Mouse (Mus musculus) MEL (cell line): ENCODE results near the gene Pim1. TPM values are rescaled to one million over a fixed set of nuclear protein-coding genes. Genes with fewer than 3 reads are reported as not detected.

Source experiments
- DNase-seq: peaks from one replicate; pipeline ENCODE4 v3.0.0; 2011; ENCODE audit warnings: low read depth, low spot score
- H3K27ac ChIP-seq: 2 replicates; pipeline ENCODE4 v1.5.1; 2012; ENCODE audit warnings: low read depth, mild to moderate bottlenecking, control low read depth, low read length, moderate library complexity; ENCODE audit not compliant: control insufficient read depth
- H3K27me3 ChIP-seq, 2 experiments: fragments of 150-350 bp in 1 of 2; sonication (generic) in 1 of 2; 2 replicates each; pipeline ENCODE4 v1.6.1; 2012; ENCODE audit warnings: low read length in 2 of 2, mild to moderate bottlenecking in 2 of 2, improper control_type of control experiment in 1 of 2, moderate library complexity in 1 of 2; ENCODE audit not compliant: insufficient read depth in 2 of 2, control insufficient read depth in 1 of 2
- H3K36me3 ChIP-seq, 2 experiments: 2 replicates each; pipeline ENCODE4 v1.6.1; 2012 to 2014; ENCODE audit warnings: low read length in 2 of 2, improper control_type of control experiment in 1 of 2, inconsistent platforms in 1 of 2, mild to moderate bottlenecking in 1 of 2; ENCODE audit not compliant: insufficient read depth in 2 of 2, control insufficient read depth in 1 of 2
- H3K4me1 ChIP-seq, 2 experiments: fragments of 150-350 bp in 1 of 2; sonication (generic) in 1 of 2; 2 replicates each; pipeline ENCODE4 v1.6.1; 2012; ENCODE audit warnings: low read length in 2 of 2, improper control_type of control experiment in 1 of 2, mild to moderate bottlenecking in 1 of 2; ENCODE audit not compliant: insufficient read depth in 2 of 2, control insufficient read depth in 1 of 2
- H3K4me3 ChIP-seq, 2 experiments: fragments of 150-350 bp in 1 of 2; sonication (generic) in 1 of 2; 2 replicates each; pipeline ENCODE4 v1.5.1; 2012; ENCODE audit warnings: low read depth in 2 of 2, low read length in 2 of 2, mild to moderate bottlenecking in 2 of 2, moderate library complexity in 2 of 2, control low read depth in 1 of 2, improper control_type of control experiment in 1 of 2; ENCODE audit not compliant: control insufficient read depth in 1 of 2, insufficient read depth in 1 of 2
- H3K79me2 ChIP-seq: 2 replicates; pipeline ENCODE4 v1.6.1; 2012; ENCODE audit warnings: mild to moderate bottlenecking, low read length, moderate library complexity; ENCODE audit not compliant: control insufficient read depth, poor library complexity, insufficient read depth
- H3K9ac ChIP-seq: 2 replicates; pipeline ENCODE4 v1.6.1; 2012; ENCODE audit warnings: low read depth, mild to moderate bottlenecking, control low read depth, low read length, moderate library complexity; ENCODE audit not compliant: control insufficient read depth, poor library complexity, severe bottlenecking
- H3K9me3 ChIP-seq: fragments of 150-350 bp; sonication (generic); replicated peaks from 2 replicates; pipeline ENCODE4 v1.6.1; 2012; ENCODE audit warnings: mild to moderate bottlenecking, low read length, improper control_type of control experiment, moderate library complexity; ENCODE audit not compliant: insufficient read depth
- BHLHE40 ChIP-seq: IDR thresholded peaks from 2 replicates; pipeline ENCODE4 v1.6.1; 2012; ENCODE audit warnings: low read depth, mild to moderate bottlenecking, inconsistent platforms, low read length, improper control_type of control experiment, borderline replicate concordance
- CHD1 ChIP-seq: IDR thresholded peaks from 2 replicates; pipeline ENCODE4 v1.6.1; 2012; ENCODE audit warnings: low read depth, mild to moderate bottlenecking, inconsistent platforms, low read length, improper control_type of control experiment
- CHD2 ChIP-seq: IDR thresholded peaks from 2 replicates; pipeline ENCODE4 v1.6.1; 2011; ENCODE audit warnings: low read length, improper control_type of control experiment
- CTCF ChIP-seq, 3 experiments: IDR thresholded peaks in 2 of 3; conservative IDR thresholded peaks in 1 of 3; 2 replicates each; pipeline ENCODE4 v1.5.1; 2011 to 2012; ENCODE audit warnings: low read length in 3 of 3, low read depth in 2 of 3, mild to moderate bottlenecking in 2 of 3, improper control_type of control experiment in 1 of 3, inconsistent platforms in 1 of 3, mixed read lengths in 1 of 3, moderate library complexity in 1 of 3; ENCODE audit not compliant: control insufficient read depth in 1 of 3, insufficient read depth in 1 of 3, poor library complexity in 1 of 3, severe bottlenecking in 1 of 3
- E2F4 ChIP-seq: IDR thresholded peaks from 2 replicates; pipeline ENCODE4 v1.6.1; 2011; ENCODE audit warnings: low read depth, low read length, improper control_type of control experiment, borderline replicate concordance
- ELF1 ChIP-seq: IDR thresholded peaks from 2 replicates; pipeline ENCODE4 v1.6.1; 2014; ENCODE audit warnings: low read depth, mild to moderate bottlenecking, inconsistent platforms, low read length, improper control_type of control experiment, moderate library complexity
- EP300 ChIP-seq, 2 experiments: IDR thresholded peaks; 2 replicates each; pipeline ENCODE4 v1.6.1; 2011; ENCODE audit warnings: improper control_type of control experiment in 2 of 2, low read length in 2 of 2, low read depth in 1 of 2, mild to moderate bottlenecking in 1 of 2
- ETS1 ChIP-seq: IDR thresholded peaks from 2 replicates; pipeline ENCODE4 v1.6.1; 2012; ENCODE audit warnings: low read depth, mild to moderate bottlenecking, inconsistent platforms, low read length, improper control_type of control experiment, moderate library complexity
- GABPA ChIP-seq: IDR thresholded peaks from 2 replicates; pipeline ENCODE4 v1.6.1; 2012; ENCODE audit warnings: low read depth, mild to moderate bottlenecking, inconsistent platforms, low read length, improper control_type of control experiment, moderate library complexity
- GATA1 ChIP-seq: IDR thresholded peaks from 2 replicates; pipeline ENCODE4 v1.6.1; 2011; ENCODE audit warnings: low read depth, low read length, improper control_type of control experiment
- HCFC1 ChIP-seq: IDR thresholded peaks from 2 replicates; pipeline ENCODE4 v1.6.1; 2012; ENCODE audit warnings: low read depth, mild to moderate bottlenecking, inconsistent platforms, low read length, improper control_type of control experiment, moderate library complexity
- JUND ChIP-seq: IDR thresholded peaks from 2 replicates; pipeline ENCODE4 v1.6.1; 2011; ENCODE audit warnings: low read depth, mild to moderate bottlenecking, improper control_type of control experiment, low read length
- KAT2A ChIP-seq: conservative IDR thresholded peaks from 2 replicates; pipeline ENCODE4 v1.6.1; 2012; ENCODE audit warnings: low read depth, low read length, improper control_type of control experiment, inconsistent platforms
- MAFK ChIP-seq: IDR thresholded peaks from 2 replicates; pipeline ENCODE4 v1.6.1; 2011; ENCODE audit warnings: low read depth, mild to moderate bottlenecking, low read length, improper control_type of control experiment, borderline replicate concordance
- MAX ChIP-seq: IDR thresholded peaks from 2 replicates; pipeline ENCODE4 v1.6.1; 2011; ENCODE audit warnings: low read length, improper control_type of control experiment
- MAZ ChIP-seq: IDR thresholded peaks from 2 replicates; pipeline ENCODE4 v1.6.1; 2012; ENCODE audit warnings: low read depth, mild to moderate bottlenecking, inconsistent platforms, low read length, improper control_type of control experiment
- MEF2A ChIP-seq: IDR thresholded peaks from 2 replicates; pipeline ENCODE4 v1.6.1; 2014; ENCODE audit warnings: low read depth, mild to moderate bottlenecking, inconsistent platforms, low read length, improper control_type of control experiment; ENCODE audit not compliant: poor library complexity, insufficient replicate concordance, severe bottlenecking; ENCODE audit errors: extremely low read depth
- MXI1 ChIP-seq: IDR thresholded peaks from 2 replicates; pipeline ENCODE4 v1.6.1; 2011; ENCODE audit warnings: mild to moderate bottlenecking, low read depth, low read length, improper control_type of control experiment
- MYB ChIP-seq: IDR thresholded peaks from 2 replicates; pipeline ENCODE4 v1.6.1; 2011; ENCODE audit warnings: mild to moderate bottlenecking, low read depth, low read length, improper control_type of control experiment
- MYC ChIP-seq: IDR thresholded peaks from 2 replicates; pipeline ENCODE4 v1.6.1; 2011; ENCODE audit warnings: low read depth, mild to moderate bottlenecking, low read length, improper control_type of control experiment, moderate library complexity
- NELFE ChIP-seq: IDR thresholded peaks from 2 replicates; pipeline ENCODE4 v1.6.1; 2011; ENCODE audit warnings: low read depth, low read length, improper control_type of control experiment
- NRF1 ChIP-seq: IDR thresholded peaks from 2 replicates; pipeline ENCODE4 v1.6.1; 2014; ENCODE audit warnings: low read depth, mild to moderate bottlenecking, inconsistent platforms, low read length, improper control_type of control experiment, moderate library complexity; ENCODE audit not compliant: poor library complexity, insufficient read depth, severe bottlenecking
- POLR2A ChIP-seq, 2 experiments: IDR thresholded peaks; 2 replicates each; pipeline ENCODE4 v1.6.1; 2011 to 2012; ENCODE audit warnings: low read length in 2 of 2, mild to moderate bottlenecking in 2 of 2, control low read depth in 1 of 2, improper control_type of control experiment in 1 of 2, low read depth in 1 of 2, moderate library complexity in 1 of 2; ENCODE audit not compliant: control insufficient read depth in 1 of 2, insufficient read depth in 1 of 2, poor library complexity in 1 of 2
- POLR2AphosphoS2 ChIP-seq: IDR thresholded peaks from 2 replicates; pipeline ENCODE4 v1.6.1; 2011; ENCODE audit warnings: low read length, improper control_type of control experiment
- POLR2AphosphoS5 ChIP-seq: IDR thresholded peaks from 2 replicates; pipeline ENCODE4 v1.6.1; 2012; ENCODE audit warnings: low read depth, borderline replicate concordance, mild to moderate bottlenecking, inconsistent platforms, low read length, moderate library complexity, mixed read lengths
- RAD21 ChIP-seq: IDR thresholded peaks from 2 replicates; pipeline ENCODE4 v1.6.1; 2011; ENCODE audit warnings: mild to moderate bottlenecking, low read depth, low read length, improper control_type of control experiment
- RCOR1 ChIP-seq: IDR thresholded peaks from 2 replicates; pipeline ENCODE4 v1.6.1; 2012; ENCODE audit warnings: low read depth, mild to moderate bottlenecking, inconsistent platforms, low read length, improper control_type of control experiment
- SMC3 ChIP-seq: IDR thresholded peaks from 2 replicates; pipeline ENCODE4 v1.6.1; 2011; ENCODE audit warnings: low read depth, low read length, improper control_type of control experiment
- TAL1 ChIP-seq: IDR thresholded peaks from 2 replicates; pipeline ENCODE4 v1.6.1; 2012; ENCODE audit warnings: mild to moderate bottlenecking, inconsistent platforms, low read length, moderate library complexity, mixed read lengths
- TBP ChIP-seq: IDR thresholded peaks from 2 replicates; pipeline ENCODE4 v1.8.0; 2011; ENCODE audit warnings: low read depth, low read length, improper control_type of control experiment
- TCF12 ChIP-seq: IDR thresholded peaks from 2 replicates; pipeline ENCODE4 v1.6.1; 2014; ENCODE audit warnings: low read depth, mild to moderate bottlenecking, inconsistent platforms, low read length, improper control_type of control experiment, moderate library complexity
- UBTF ChIP-seq: IDR thresholded peaks from 2 replicates; pipeline ENCODE4 v1.6.1; 2012; ENCODE audit warnings: low read depth, mild to moderate bottlenecking, inconsistent platforms, low read length, improper control_type of control experiment, moderate library complexity, borderline replicate concordance; ENCODE audit not compliant: insufficient read depth
- USF1 ChIP-seq: IDR thresholded peaks from 2 replicates; pipeline ENCODE4 v1.6.1; 2014; ENCODE audit warnings: low read depth, mild to moderate bottlenecking, inconsistent platforms, low read length, improper control_type of control experiment, moderate library complexity
- USF2 ChIP-seq, 2 experiments: IDR thresholded peaks; 2 replicates each; pipeline ENCODE4 v1.6.1; 2011 to 2012; ENCODE audit warnings: improper control_type of control experiment in 2 of 2, low read length in 2 of 2, borderline replicate concordance in 1 of 2, inconsistent platforms in 1 of 2, low read depth in 1 of 2, mild to moderate bottlenecking in 1 of 2; ENCODE audit not compliant: insufficient read depth in 1 of 2
- ZC3H11A ChIP-seq: IDR thresholded peaks from 2 replicates; pipeline ENCODE4 v1.6.1; 2012; ENCODE audit warnings: low read depth, mild to moderate bottlenecking, inconsistent platforms, low read length, improper control_type of control experiment
- ZKSCAN1 ChIP-seq: IDR thresholded peaks from 2 replicates; pipeline ENCODE4 v1.6.1; 2012; ENCODE audit warnings: low read depth, mild to moderate bottlenecking, inconsistent platforms, low read length, improper control_type of control experiment, moderate library complexity
- ZMIZ1 ChIP-seq: IDR thresholded peaks from 2 replicates; pipeline ENCODE4 v1.6.1; 2012; ENCODE audit warnings: low read depth, mild to moderate bottlenecking, inconsistent platforms, low read length, improper control_type of control experiment, moderate library complexity
- ZNF384 ChIP-seq: IDR thresholded peaks from 2 replicates; pipeline ENCODE4 v1.6.1; 2012; ENCODE audit warnings: low read depth, mild to moderate bottlenecking, inconsistent platforms, low read length, improper control_type of control experiment
- polyA plus RNA-seq, 2 experiments: library from polyadenylated mRNA; stranded (reverse) in 1 of 2; unstranded in 1 of 2; fragments of >175 nt in 1 of 2; fragments of >200 nt in 1 of 2; gene quantifications; 2 replicates each; pipeline versions ENCODE4 v1.2.1 to v1.2.4; 2012; ENCODE audit warnings: low replicate concordance in 2 of 2, low read depth in 1 of 2; ENCODE audit not compliant: insufficient read length in 2 of 2, insufficient read depth in 1 of 2, missing spikeins in 1 of 2
- total RNA-seq: library from RNA; depleted of rRNA; stranded (reverse); fragments of 300-350 nt; gene quantifications from 2 replicates; pipeline ENCODE4 v1.2.3, GENCODE M21; 2012

Pim1 gene
- total and polyA plus RNA-seq, 3 experiments, result 30.6 to 52.1 TPM; not detected in 1

DNA sequence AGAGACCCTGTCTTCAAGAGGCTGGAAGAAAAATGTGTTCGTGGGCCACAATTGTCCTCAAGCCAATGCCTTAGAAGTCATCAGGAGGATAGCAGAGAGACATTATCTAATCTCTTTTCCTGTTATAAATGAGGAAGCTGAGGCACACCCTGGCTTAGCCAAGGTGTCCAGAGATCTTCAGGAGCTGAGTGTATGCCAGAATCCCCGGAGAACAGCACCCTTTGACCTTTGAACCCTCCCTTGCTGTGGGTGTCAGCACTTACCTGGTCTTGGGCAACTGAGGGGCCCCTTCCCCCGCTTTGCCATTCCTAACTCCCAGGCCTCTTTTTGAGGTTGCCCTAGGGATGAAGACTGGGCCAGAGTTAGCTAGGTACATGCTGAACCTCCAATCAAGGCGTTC lies 49.0 kb upstream of the Pim1 start:
- peaks cover 0 to 59% of the 10 kb centered on the region in 2 experiments; a peak in 2 of 4 replicates for H3K36me3 ChIP-seq
- no peak overlapping the region; the same call in 1 of the 2 replicates for H3K9ac ChIP-seq
- H3K79me2 ChIP-seq, result no peaks in the 10 kb centered on the region
- H3K4me1 ChIP-seq, result peaks cover 20 to 75% of the 10 kb centered on the region in 2 experiments
- H3K27me3 ChIP-seq, result no peaks in the 10 kb centered on the region
- H3K4me3 ChIP-seq, result no peak overlapping the region
- DNase-seq, result peak; percentile 59
- H3K27ac ChIP-seq, result peak overlapping the region; percentile 43
- no peaks in the 10 kb centered on the region for H3K9me3 ChIP-seq
- no peak for TF ChIP-seq KAT2A
- peak; percentile 13; the same call in 1 of the 2 replicates for TF ChIP-seq MEF2A
- TF ChIP-seq MAZ, result peak; percentile 50; the same call in 1 of the 2 replicates
- peak; percentile 84 for TF ChIP-seq TCF12
- TF ChIP-seq POLR2AphosphoS2, result no peak
- TF ChIP-seq RCOR1, result 0 out of 2 replicates have a peak, but pooled peaks have one; percentile 44
- TF ChIP-seq UBTF, result no peak
- TF ChIP-seq ZKSCAN1, result no peak
- no peak for TF ChIP-seq POLR2AphosphoS5
- no peak for TF ChIP-seq POLR2A (IDR thresholded peaks at IDR 0.05; ENCODE audit: control insufficient read depth in 1 of 2, insufficient read depth in 1 of 2, low read depth in 1 of 2, low read length in 2 of 2, poor library complexity in 1 of 2)
- TF ChIP-seq RAD21, result no peak
- TF ChIP-seq GABPA, result no peak
- peak; percentile 92 for TF ChIP-seq GATA1
- no peak for TF ChIP-seq USF1
- TF ChIP-seq TAL1, result peak; percentile 37
- TF ChIP-seq ELF1, result no peak
- no peak for TF ChIP-seq TBP
- no peak for TF ChIP-seq ZMIZ1
- TF ChIP-seq MYB, result no peak
- TF ChIP-seq USF2 (IDR thresholded peaks at IDR 0.05; ENCODE audit: borderline replicate concordance in 1 of 2, insufficient read depth in 1 of 2, low read depth in 1 of 2, low read length in 2 of 2), result no peak
- peak; percentile 85 for TF ChIP-seq ETS1
- no peak for TF ChIP-seq JUND
- TF ChIP-seq SMC3, result no peak
- no peak for TF ChIP-seq MYC
- TF ChIP-seq BHLHE40, result peak; percentile 48; the same call in 1 of the 2 replicates
- no peak for TF ChIP-seq MXI1
- TF ChIP-seq HCFC1, result no peak
- peak; percentile 86 to 90 for TF ChIP-seq EP300 (IDR thresholded peaks at IDR 0.05; ENCODE audit: low read depth in 1 of 2, low read length in 2 of 2)
- no peak for TF ChIP-seq CTCF (IDR thresholded peaks at IDR 0.05 in 2 of 3, conservative IDR thresholded peaks at IDR 0.05 in 1 of 3; ENCODE audit: control insufficient read depth in 1 of 3, insufficient read depth in 1 of 3, low read depth in 2 of 3, low read length in 3 of 3, poor library complexity in 1 of 3, severe bottlenecking in 1 of 3)
- no peak for TF ChIP-seq MAX
- no peak for TF ChIP-seq CHD1
- TF ChIP-seq NELFE, result no peak
- no peak for TF ChIP-seq ZC3H11A
- no peak for TF ChIP-seq ZNF384
- TF ChIP-seq CHD2, result no peak; the same call in 1 of the 2 replicates
- no peak for TF ChIP-seq MAFK
- no peak for TF ChIP-seq NRF1
- TF ChIP-seq E2F4, result no peak
